Mouse (Mus musculus): ENCODE data around the gene Med16. TPM values are rescaled to one million over a fixed set of nuclear protein-coding genes. Genes with fewer than 3 reads are reported as not detected.

The Med16 gene
- polyA plus RNA-seq, 1 experiment, result 31.7 TPM

Other genes starting within 250 kb of the Med16 start
- not detected in 2 replicates for gene Madcam1, start 244.4 kb downstream of the Med16 start, polyA plus RNA-seq (2012; rRNA removed)
- gene Tpgs1, start 239.6 kb downstream of the Med16 start, polyA plus RNA-seq (2012; rRNA removed), result 29.1 and 33.7 TPM in 2 replicates
- 60.6 and 70.0 TPM in 2 replicates for gene Cdc34, start 226.7 kb downstream of the Med16 start, polyA plus RNA-seq (2012; rRNA removed)
- gene Gzmm, start 219.9 kb downstream of the Med16 start, polyA plus RNA-seq (2012; rRNA removed), result 1.1 and 1.4 TPM in 2 replicates
- gene Bsg, start 204.4 kb downstream of the Med16 start, polyA plus RNA-seq (2012; rRNA removed), result 614 and 631 TPM in 2 replicates
- gene Hcn2, start 192.3 kb downstream of the Med16 start, polyA plus RNA-seq (2012; rRNA removed), result 0.96 and 1.5 TPM in 2 replicates
- gene Polrmt, start 162.3 kb downstream of the Med16 start, polyA plus RNA-seq (2012; rRNA removed), result 28.5 and 31.7 TPM in 2 replicates
- gene Fgf22, start 153.8 kb downstream of the Med16 start, polyA plus RNA-seq (2012; rRNA removed), result 0.04 and 0.06 TPM in 2 replicates
- 54.5 and 59.4 TPM in 2 replicates for gene Rnf126, start 142.0 kb downstream of the Med16 start, polyA plus RNA-seq (2012; rRNA removed)
- 41.4 and 44.3 TPM in 2 replicates for gene Fstl3, start 131.7 kb downstream of the Med16 start, polyA plus RNA-seq (2012; rRNA removed)
- gene Prss57, start 118.0 kb downstream of the Med16 start, polyA plus RNA-seq (2012; rRNA removed), result 0.47 and 0.49 TPM in 2 replicates
- gene Palm, start 115.4 kb downstream of the Med16 start, polyA plus RNA-seq (2012; rRNA removed), result 52.6 and 77.5 TPM in 2 replicates
- 0.66 and 0.92 TPM in 2 replicates for gene Misp, start 87.9 kb downstream of the Med16 start, polyA plus RNA-seq (2012; rRNA removed)
- 140 and 166 TPM in 2 replicates for gene Ptbp1, start 54.5 kb downstream of the Med16 start, polyA plus RNA-seq (2012; rRNA removed)
- gene Prtn3, start 34.4 kb downstream of the Med16 start, polyA plus RNA-seq (2012; rRNA removed), result 0.62 and 1.0 TPM in 2 replicates
- gene Plppr3, start 34.3 kb downstream of the Med16 start, polyA plus RNA-seq (2012; rRNA removed), result 1.8 TPM in 2 replicates
- 0.19 TPM in 1 of 2 replicates, not detected in the other for gene Elane, start 22.7 kb downstream of the Med16 start, polyA plus RNA-seq (2012; rRNA removed)
- gene Cfd, start 18.1 kb downstream of the Med16 start, polyA plus RNA-seq (2012; rRNA removed), result 564 and 1,194 TPM in 2 replicates
- not detected in 2 replicates for gene Gm26602, start 1.9 kb upstream of the Med16 start, polyA plus RNA-seq (2012; rRNA removed)
- 5.5 and 5.7 TPM in 2 replicates for gene Kiss1r, start 8.0 kb upstream of the Med16 start, polyA plus RNA-seq (2012; rRNA removed)
- 140 and 147 TPM in 2 replicates for gene R3hdm4, start 12.3 kb upstream of the Med16 start, polyA plus RNA-seq (2012; rRNA removed)
- 3.8 and 4.1 TPM in 2 replicates for gene Arid3a, start 18.1 kb upstream of the Med16 start, polyA plus RNA-seq (2012; rRNA removed)
- gene Wdr18, start 51.2 kb upstream of the Med16 start, polyA plus RNA-seq (2012; rRNA removed), result 23.5 and 25.0 TPM in 2 replicates
- 0.04 TPM in 1 of 2 replicates, not detected in the other for gene Grin3b, start 61.8 kb upstream of the Med16 start, polyA plus RNA-seq (2012; rRNA removed)
- gene Tmem259, start 75.4 kb upstream of the Med16 start, polyA plus RNA-seq (2012; rRNA removed), result 135 and 159 TPM in 2 replicates
- gene Cnn2, start 79.7 kb upstream of the Med16 start, polyA plus RNA-seq (2012; rRNA removed), result 173 and 185 TPM in 2 replicates
- 7.5 and 9.2 TPM in 2 replicates for gene Abca7, start 87.6 kb upstream of the Med16 start, polyA plus RNA-seq (2012; rRNA removed)
- gene Arhgap45, start 107.7 kb upstream of the Med16 start, polyA plus RNA-seq (2012; rRNA removed), result 18.9 and 23.0 TPM in 2 replicates
- 141 and 178 TPM in 2 replicates for gene Polr2e, start 130.9 kb upstream of the Med16 start, polyA plus RNA-seq (2012; rRNA removed)
- gene Gpx4, start 138.2 kb upstream of the Med16 start, polyA plus RNA-seq (2012; rRNA removed), result 524 and 620 TPM in 2 replicates
- 34.0 and 35.4 TPM in 2 replicates for gene Sbno2, start 196.6 kb upstream of the Med16 start, polyA plus RNA-seq (2012; rRNA removed)
- 77.3 and 89.9 TPM in 2 replicates for gene Stk11, start 206.9 kb upstream of the Med16 start, polyA plus RNA-seq (2012; rRNA removed)
- 367 and 372 TPM in 2 replicates for gene Atp5d, start 229.7 kb upstream of the Med16 start, polyA plus RNA-seq (2012; rRNA removed)
- gene Cbarp, start 231.9 kb upstream of the Med16 start, polyA plus RNA-seq (2012; rRNA removed), result 9.2 and 12.2 TPM in 2 replicates
- 21.2 and 30.5 TPM in 2 replicates for gene Midn, start 239.3 kb upstream of the Med16 start, polyA plus RNA-seq (2012; rRNA removed)

All from urinary bladder, adult 2 months (tissue).